In genomic region chr2:71625298-71625902, GRCm38 (mm10) we compare ENCODE assay signal across 12 mouse cellular contexts.
A peak's percentile ranks its signal among the peaks of the same experiment; 100 is the strongest.
DNase-seq lines count a peak whose midpoint lies in the region; ATAC-seq lines count a peak whose summit lies in the region.
"Had no signal": no experiment of that assay in that cellular context is flagged by ENCODE, and none has a peak within 500 bp of the region (broad histone marks: within the 10 kb centered on the region; RNA-seq: fewer than 3 reads in every experiment).

No protein-coding gene starts in this region.

- H3K9ac ChIP-seq in forebrain, embryonic 11.5 days (ENCODE audit: low read length), result no peak overlapping the region
- H3K9ac ChIP-seq in hindbrain, embryonic 15.5 days, result no peak overlapping the region
- H3K9ac ChIP-seq in neural tube, embryonic 14.5 days (replicated peaks; ENCODE audit: low read depth, low read length), result no peak overlapping the region
- H3K9ac ChIP-seq: liver, embryonic 13.5 days had no signal

- no peaks in the 10 kb centered on the region for H3K9me3 ChIP-seq in forebrain, embryonic 11.5 days (ENCODE audit: control insufficient read depth, low read length)
- no peaks in the 10 kb centered on the region for H3K9me3 ChIP-seq in hindbrain, embryonic 15.5 days
- H3K9me3 ChIP-seq in neural tube, embryonic 14.5 days (ENCODE audit: control insufficient read depth, low read length), result no peaks in the 10 kb centered on the region
- H3K9me3 ChIP-seq: liver, embryonic 13.5 days had no signal

- peaks cover 17% of the 10 kb centered on the region for H3K4me1 ChIP-seq in forebrain, embryonic 11.5 days (replicated peaks; ENCODE audit: control insufficient read depth, insufficient read depth, low read length)
- H3K4me1 ChIP-seq in hindbrain, embryonic 15.5 days (replicated peaks), result peaks cover 54% of the 10 kb centered on the region
- peaks cover 32% of the 10 kb centered on the region for H3K4me1 ChIP-seq in neural tube, embryonic 14.5 days (ENCODE audit: control insufficient read depth, insufficient read depth, low read length)

- H3K4me2 ChIP-seq in forebrain, embryonic 11.5 days (ENCODE audit: low read depth, low read length, severe bottlenecking), result no peak overlapping the region
- H3K4me2 ChIP-seq in hindbrain, embryonic 15.5 days, result no peak overlapping the region
- no peak overlapping the region for H3K4me2 ChIP-seq in neural tube, embryonic 14.5 days (ENCODE audit: low read depth, low read length)
- H3K4me2 ChIP-seq: liver, embryonic 13.5 days had no signal

- H3K27ac ChIP-seq in forebrain, embryonic 11.5 days (ENCODE audit: low read depth, low read length), result no peak overlapping the region
- 0 out of 2 replicates have a peak overlapping the region, but pooled peaks have one; percentile 14 for H3K27ac ChIP-seq in hindbrain, embryonic 15.5 days (replicated peaks)
- H3K27ac ChIP-seq in neural tube, embryonic 14.5 days (ENCODE audit: low read depth, low read length), result no peak overlapping the region
- H3K27ac ChIP-seq: liver, embryonic 13.5 days had no signal

- WGBS in forebrain, embryonic 11.5 days, result 37% methylated on average over 7 of the region's 7 CpGs
- 32% methylated on average over 7 of the region's 7 CpGs for WGBS in hindbrain, embryonic 15.5 days
- 42% methylated on average over 7 of the region's 7 CpGs for WGBS in neural tube, embryonic 14.5 days

- no peaks in the 10 kb centered on the region for H3K36me3 ChIP-seq in forebrain, embryonic 11.5 days (ENCODE audit: control insufficient read depth, insufficient read depth, low read length)
- H3K36me3 ChIP-seq in hindbrain, embryonic 15.5 days, result no peaks in the 10 kb centered on the region
- H3K36me3 ChIP-seq in neural tube, embryonic 14.5 days (ENCODE audit: control insufficient read depth, insufficient read depth, low read length), result no peaks in the 10 kb centered on the region
- H3K36me3 ChIP-seq: liver, embryonic 13.5 days had no signal

- peak; percentile 22 for DNase-seq in layer of hippocampus, adult 11-12 months (ENCODE audit: low spot score)
- DNase-seq in layer of hippocampus, adult 9-10 months (ENCODE audit: low spot score), result no peak
- no peak for DNase-seq in forebrain, embryonic 11.5 days (ENCODE audit: low spot score)
- no peak for DNase-seq in kidney, adult 18-20 months
- DNase-seq in lung, postnatal 10 days, result no peak
- no peak for DNase-seq in heart, postnatal 4 days
- DNase-seq: B cell, adult 2 months; liver, embryonic 13.5 days; thymus, postnatal 14 days had no signal

- H3K27me3 ChIP-seq in forebrain, embryonic 11.5 days (ENCODE audit: control insufficient read depth, insufficient read depth, low read length), result no peaks in the 10 kb centered on the region
- no peaks in the 10 kb centered on the region for H3K27me3 ChIP-seq in hindbrain, embryonic 15.5 days
- H3K27me3 ChIP-seq in neural tube, embryonic 14.5 days (ENCODE audit: control insufficient read depth, insufficient read depth, low read length), result no peaks in the 10 kb centered on the region

- no peak overlapping the region for H3K4me3 ChIP-seq in forebrain, embryonic 11.5 days (ENCODE audit: low read depth, low read length)
- no peak overlapping the region for H3K4me3 ChIP-seq in hindbrain, embryonic 15.5 days
- H3K4me3 ChIP-seq in neural tube, embryonic 14.5 days (ENCODE audit: low read depth, low read length), result no peak overlapping the region
- H3K4me3 ChIP-seq: liver, embryonic 13.5 days had no signal

- ATAC-seq in forebrain, embryonic 11.5 days (replicated peaks; ENCODE audit: low FRiP score), result 0 out of 2 replicates have a peak, but pooled peaks have one; percentile 47
- ATAC-seq in hindbrain, embryonic 15.5 days (ENCODE audit: low FRiP score, low read depth), result peak; percentile 37; the same call in 1 of the 2 replicates
- ATAC-seq in neural tube, embryonic 14.5 days (ENCODE audit: low read depth), result peak; percentile 33; the same call in 1 of the 2 replicates
- ATAC-seq: intestine, embryonic 16.5 days had no signal
